Mouse (Mus musculus) spleen, postnatal 36 days (tissue): ENCODE data around the gene Rd3l.
A peak's percentile ranks its signal among the peaks of the same experiment; 100 is the strongest.
"Not testable (repeated sequence)": the region's sequence is repeated elsewhere in the genome, so short reads cannot be mapped to it uniquely, and the experiment has no call there.

ENCODE experiments used
- DNase-seq, 2 experiments: peaks; one replicate each; pipeline ENCODE4 v3.0.0; 2022; ENCODE audit warnings: low spot score in 2 of 2, mixed read lengths in 1 of 2

Rd3l gene

GRCm38 (mm10) chr12:111966683-111967173, 14.4 kb downstream of the Rd3l start, which contains the start of gene Atp5mpl:
Atp5mpl (minus strand) TSS chr12:111966977.
- peak; percentile 89 to 92 for DNase-seq

GRCm38 (mm10) chr12:111963339-111963738, 17.8 kb downstream of the Rd3l start:
- no peak for DNase-seq

- DNase-seq = peak; percentile 55 to 63
Observed at GRCm38 (mm10) chr12:111958101-111958865, 22.8 kb downstream of the Rd3l start.

- no peak for DNase-seq
Observed at GRCm38 (mm10) chr12:111956173-111956572, 24.9 kb downstream of the Rd3l start.

GRCm38 (mm10) chr12:111951701-111952100, 29.4 kb downstream of the Rd3l start:
- no peak for DNase-seq

- no peak for DNase-seq
Observed at GRCm38 (mm10) chr12:111950486-111950885, 30.6 kb downstream of the Rd3l start.

GRCm38 (mm10) chr12:111946716-111947115, 34.4 kb downstream of the Rd3l start:
- DNase-seq = peak; percentile 83

- not testable (repeated sequence) for DNase-seq
Observed at GRCm38 (mm10) chr12:111945765-111946655, 35.1 kb downstream of the Rd3l start.

- peak in 1 of 2 experiments; percentile 20 for DNase-seq
Observed at GRCm38 (mm10) chr12:111945115-111945514, 36.0 kb downstream of the Rd3l start.

GRCm38 (mm10) chr12:111944065-111944987, 36.8 kb downstream of the Rd3l start:
- peak in 1 of 2 experiments; percentile 23 for DNase-seq

- no peak for DNase-seq
Observed at GRCm38 (mm10) chr12:111943421-111944064, 37.6 kb downstream of the Rd3l start.

- DNase-seq = no peak
Observed at GRCm38 (mm10) chr12:111938623-111939177, 42.4 kb downstream of the Rd3l start.

- no peak for DNase-seq
Observed at GRCm38 (mm10) chr12:111936706-111937550, 44.2 kb downstream of the Rd3l start.

GRCm38 (mm10) chr12:111933971-111934370, 47.1 kb downstream of the Rd3l start:
- DNase-seq = no peak

GRCm38 (mm10) chr12:111933032-111933704, 47.9 kb downstream of the Rd3l start:
- DNase-seq = no peak

GRCm38 (mm10) chr12:111932513-111932912, 48.6 kb downstream of the Rd3l start:
- no peak for DNase-seq

GRCm38 (mm10) chr12:111931411-111932025, 49.6 kb downstream of the Rd3l start:
- DNase-seq = no peak
